Mouse (Mus musculus) liver, postnatal 0 days (tissue): ENCODE measurements around the gene Vmn1r50. TPM values are rescaled to one million over a fixed set of nuclear protein-coding genes. Genes with fewer than 3 reads are reported as not detected.
"Not testable (repeated sequence)": the region's sequence is repeated elsewhere in the genome, so short reads cannot be mapped to it uniquely, and the experiment has no call there.

ENCODE experiments used
- ATAC-seq: fragments of 200-750 bp; cut with Nextera tagmentation; 2 replicates; pipeline ENCODE4 v1.8.0; 2017; ENCODE audit warnings: mild to moderate bottlenecking, moderate library complexity
- DNase-seq: peaks from one replicate; pipeline ENCODE4 v3.0.0-alpha.2; 2016
- H3K27ac ChIP-seq: fragments of 300-500 bp; sonication (generic); 2 replicates; pipeline ENCODE4 v1.5.1; 2014; ENCODE audit warnings: antibody characterized with exemption, moderate library complexity, mild to moderate bottlenecking, low read depth
- H3K27me3 ChIP-seq: fragments of 300-500 bp; sonication (generic); 2 replicates; pipeline ENCODE4 v1.6.1; 2014; ENCODE audit warnings: low read length, control low read depth, mixed read lengths; ENCODE audit not compliant: insufficient read depth
- H3K36me3 ChIP-seq: fragments of 300-500 bp; sonication (generic); replicated peaks from 2 replicates; pipeline ENCODE4 v1.6.1; 2014; ENCODE audit warnings: mild to moderate bottlenecking, control low read depth, low read length, moderate library complexity, mixed read lengths; ENCODE audit not compliant: insufficient read depth
- H3K4me1 ChIP-seq: fragments of 300-500 bp; sonication (generic); 2 replicates; pipeline ENCODE4 v1.6.1; 2014; ENCODE audit warnings: antibody characterized with exemption, mild to moderate bottlenecking, control low read depth; ENCODE audit not compliant: insufficient read depth
- H3K4me2 ChIP-seq: fragments of 300-500 bp; sonication (generic); 2 replicates; pipeline ENCODE4 v1.6.1; 2014; ENCODE audit warnings: low read depth, mild to moderate bottlenecking, low read length, moderate library complexity, mixed read lengths
- H3K4me3 ChIP-seq: fragments of 300-500 bp; sonication (generic); 2 replicates; pipeline ENCODE4 v1.5.1; 2014; ENCODE audit warnings: low read depth, low read length
- H3K9ac ChIP-seq: fragments of 300-500 bp; sonication (generic); replicated peaks from 2 replicates; pipeline ENCODE4 v1.6.1; 2014; ENCODE audit warnings: mild to moderate bottlenecking, moderate library complexity
- H3K9me3 ChIP-seq: fragments of 300-500 bp; sonication (generic); 2 replicates; pipeline ENCODE4 v1.6.1; 2016; ENCODE audit warnings: mild to moderate bottlenecking, control low read depth, low read length, mixed read lengths
- CTCF ChIP-seq: sonication (generic); IDR thresholded peaks from 2 replicates; pipeline ENCODE4 v1.5.1; 2016; ENCODE audit warnings: antibody characterized with exemption, low read depth
- EP300 ChIP-seq: IDR thresholded peaks from 2 replicates; pipeline ENCODE4 v1.6.1; 2016; ENCODE audit warnings: antibody characterized with exemption, low read depth, mild to moderate bottlenecking
- WGBS: fragments of 180-500 bp; shearing (Covaris S2); extraction: QIAGEN DNeasy Blood & Tissue Kit; methylation state at CpG from one replicate; pipeline ENCODE4 v1.1.7; 2014; ENCODE audit not compliant: insufficient replicate concordance; 5-methylcytosine and 5-hydroxymethylcytosine counted together
- polyA plus RNA-seq: library from polyadenylated mRNA; unstranded; fragments of >200 nt; fragmentation: Nextera tagmentation; extraction: Ambion mirVana; gene quantifications from 2 replicates; pipeline ENCODE4 v1.2.1, GENCODE M21; 2015

The Vmn1r50 gene
- polyA plus RNA-seq: not detected in 2 replicates

DNA sequence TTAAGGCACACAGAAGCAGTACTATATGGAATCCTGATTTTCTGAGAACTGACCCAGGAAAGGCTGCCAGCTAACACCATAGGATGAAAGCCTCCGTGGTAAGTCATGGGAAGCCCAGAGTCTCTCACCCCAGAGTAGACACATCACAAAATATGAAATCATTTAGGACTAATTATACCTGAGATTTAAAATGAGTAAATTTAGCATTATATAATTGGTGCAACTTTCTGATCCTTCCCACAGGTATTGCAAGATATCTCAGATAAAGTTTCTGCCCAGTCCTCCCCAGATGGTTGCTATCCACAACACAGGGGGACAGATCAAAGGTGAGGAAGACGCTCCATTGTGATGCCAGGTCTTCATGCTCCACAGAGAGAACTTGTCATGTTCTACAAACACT, at the start of gene Vmn1r50:
Gene Vmn1r50, plus strand, starts transcription at position 301 of the 400 bp plus-strand sequence.
- 50% methylated on average over 2 of the region's 2 CpGs for WGBS
- H3K4me3 ChIP-seq: no peak within 1 kb of the TSS

DNA sequence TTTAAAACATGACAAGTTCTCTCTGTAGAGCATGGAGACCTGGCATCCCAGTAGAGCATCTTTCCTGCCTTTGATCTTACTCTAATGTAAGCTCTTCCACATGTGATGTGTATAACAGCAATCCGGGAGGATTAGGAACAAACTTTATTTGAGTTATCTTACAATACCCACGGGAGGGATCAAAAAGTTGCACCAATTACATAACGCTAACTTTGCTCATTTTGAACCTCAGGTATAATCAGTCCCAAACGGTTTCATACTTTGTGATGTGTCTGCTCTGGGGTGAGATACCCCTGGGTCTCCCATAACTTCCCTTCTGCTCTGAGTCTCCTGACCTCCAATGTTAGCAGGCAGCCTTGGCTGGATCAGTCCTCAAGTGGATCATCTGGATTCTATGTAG, 22.8 kb upstream of the Vmn1r50 start, which contains the start of gene Vmn1r49:
Gene Vmn1r49, minus strand, starts transcription at position 101 of the 400 bp plus-strand sequence.
- WGBS: 65% methylated on average over 4 of the region's 4 CpGs
- no peak within 1 kb of the TSS for H3K4me2 ChIP-seq

More for the DNA sequence above, at the start of gene Vmn1r50:
- DNase-seq (no peak), ATAC-seq (no peak)
- no peaks in the 10 kb centered on the region for H3K4me1 ChIP-seq
- H3K27me3 ChIP-seq: no peaks in the 10 kb centered on the region
- H3K4me2 ChIP-seq: no peak within 1 kb of the TSS
- no peaks in the 10 kb centered on the region for H3K9me3 ChIP-seq
- H3K9ac ChIP-seq: no peak within 1 kb of the TSS
- TF ChIP-seq EP300: no peak
- TF ChIP-seq CTCF: no peak
- no peaks in the 10 kb centered on the region for H3K36me3 ChIP-seq
- H3K27ac ChIP-seq: no peak within 1 kb of the TSS

DNA sequence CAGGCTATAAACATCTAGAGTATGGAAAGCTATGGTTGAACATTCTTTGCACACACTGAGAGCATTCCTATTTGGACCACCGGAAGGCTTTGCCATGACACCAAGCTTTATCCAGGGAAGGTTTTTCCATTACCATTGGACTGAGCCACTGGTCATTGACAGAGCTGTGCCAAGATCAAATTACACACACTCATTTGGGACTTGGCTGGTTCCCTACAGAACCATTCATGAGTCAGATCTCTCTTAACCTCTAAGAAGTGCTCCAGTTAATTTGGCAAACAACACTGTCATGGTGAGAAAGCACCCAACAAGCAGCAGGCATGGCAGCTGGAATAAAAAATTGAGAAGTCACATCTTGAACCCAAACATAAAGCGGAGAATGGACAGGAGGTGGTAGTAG, 664 bp upstream of the Vmn1r50 start:
- no peaks in the 10 kb centered on the region for H3K36me3 ChIP-seq
- no peaks in the 10 kb centered on the region for H3K27me3 ChIP-seq
- no peaks in the 10 kb centered on the region for H3K4me1 ChIP-seq
- no peak overlapping the region for H3K4me2 ChIP-seq
- H3K4me3 ChIP-seq: no peak overlapping the region
- 84% methylated on average over 2 of the region's 2 CpGs for WGBS
- H3K9me3 ChIP-seq: no peaks in the 10 kb centered on the region
- no peak overlapping the region for H3K27ac ChIP-seq
- ATAC-seq (no peak), DNase-seq (no peak)
- TF ChIP-seq EP300: no peak
- TF ChIP-seq CTCF: no peak
- H3K9ac ChIP-seq: no peak overlapping the region

More for the DNA sequence above, 22.8 kb upstream of the Vmn1r50 start, which contains the start of gene Vmn1r49:
- Histone ChIP-seq H3K27me3 (no peaks in the 10 kb centered on the region), H3K27ac (no peak within 1 kb of the TSS), H3K4me1 (no peaks in the 10 kb centered on the region), H3K4me3 (no peak within 1 kb of the TSS), H3K9ac (no peak within 1 kb of the TSS), H3K9me3 (no peaks in the 10 kb centered on the region), H3K36me3 (no peaks in the 10 kb centered on the region)
- TF ChIP-seq CTCF: no peak
- TF ChIP-seq EP300: no peak
- ATAC-seq (no peak), DNase-seq (no peak)

DNA sequence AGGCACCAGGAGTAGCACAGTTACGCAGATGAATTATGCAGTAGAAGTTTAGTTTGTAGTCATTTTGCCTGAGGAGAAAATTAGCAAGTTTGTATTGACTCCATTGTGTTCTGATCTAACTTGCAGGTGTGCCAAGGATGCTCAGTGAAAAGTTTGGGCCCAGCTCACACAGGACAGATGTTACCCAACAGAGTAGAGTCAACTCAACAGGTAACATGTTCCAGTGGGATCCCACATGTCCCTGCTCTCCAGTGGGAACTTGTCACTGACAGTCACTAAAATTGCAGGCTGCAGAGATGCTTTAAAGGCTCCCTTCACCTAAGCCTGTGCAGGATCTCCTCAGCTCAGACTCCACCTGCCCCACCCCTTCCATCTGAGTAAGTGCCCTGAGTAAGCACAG, 21.1 kb downstream of the Vmn1r50 start, which contains the start of gene Vmn1r51:
Gene Vmn1r51, plus strand, starts transcription at position 301 of the 400 bp plus-strand sequence.
- 74% methylated on average over 1 of the region's 1 CpGs for WGBS
- not testable (repeated sequence) for H3K4me2 ChIP-seq, H3K9me3 ChIP-seq, H3K4me1 ChIP-seq, H3K36me3 ChIP-seq, H3K9ac ChIP-seq, DNase-seq, H3K27me3 ChIP-seq, H3K4me3 ChIP-seq, H3K27ac ChIP-seq, ATAC-seq

Other genes starting within 250 kb of the Vmn1r50 start
- gene Vmn1r42, start 225.0 kb upstream of the Vmn1r50 start, polyA plus RNA-seq: not detected in 2 replicates
- not detected in 2 replicates for gene Vmn1r43, start 225.0 kb upstream of the Vmn1r50 start, polyA plus RNA-seq
- gene Vmn1r44, start 217.8 kb upstream of the Vmn1r50 start, polyA plus RNA-seq: not detected in 2 replicates
- gene Vmn1r45, start 160.8 kb upstream of the Vmn1r50 start, polyA plus RNA-seq: not detected in 2 replicates
- gene Vmn1r46, start 132.1 kb upstream of the Vmn1r50 start, polyA plus RNA-seq: not detected in 2 replicates
- gene Vmn1r47, start 85.3 kb upstream of the Vmn1r50 start, polyA plus RNA-seq: not detected in 2 replicates
- gene Vmn1r48, start 64.6 kb upstream of the Vmn1r50 start, polyA plus RNA-seq: not detected in 2 replicates
- not detected in 2 replicates for gene Vmn1r49, start 22.9 kb upstream of the Vmn1r50 start, polyA plus RNA-seq
- not detected in 2 replicates for gene Vmn1r51, start 21.2 kb downstream of the Vmn1r50 start, polyA plus RNA-seq
- not detected in 2 replicates for gene Vmn1r52, start 73.4 kb downstream of the Vmn1r50 start, polyA plus RNA-seq
- not detected in 2 replicates for gene V1ra8, start 101.4 kb downstream of the Vmn1r50 start, polyA plus RNA-seq
- not detected in 2 replicates for gene Vmn1r53, start 123.0 kb downstream of the Vmn1r50 start, polyA plus RNA-seq
- gene Vmn1r54, start 144.9 kb downstream of the Vmn1r50 start, polyA plus RNA-seq: not detected in 2 replicates
- not detected in 2 replicates for gene BC048671, start 199.8 kb downstream of the Vmn1r50 start, polyA plus RNA-seq
- gene Chst13, start 223.8 kb downstream of the Vmn1r50 start, polyA plus RNA-seq: 10.3 and 14.0 TPM in 2 replicates
- 48.6 and 51.0 TPM in 2 replicates for gene Uroc1, start 231.9 kb downstream of the Vmn1r50 start, polyA plus RNA-seq